Mouse (Mus musculus) erythroblast, adult 5-6 weeks (primary cell): ENCODE data around the gene Asb18. TPM values are rescaled to one million over a fixed set of nuclear protein-coding genes. Genes with fewer than 3 reads are reported as not detected.

Source experiments
- ATAC-seq: replicated peaks from 2 replicates; pipeline ENCODE4 v1.8.0; 2016; ENCODE audit warnings: moderate number of reproducible peaks, mild to moderate bottlenecking, moderate TSS enrichment, inconsistent platforms; ENCODE audit not compliant: poor library complexity, low FRiP score, severe bottlenecking
- total RNA-seq, 2 experiments: library from RNA; stranded (forward) in 1 of 2; stranded (reverse) in 1 of 2; fragments of 150-400 nt in 1 of 2; fragments of 200-764, 138-1000 nt in 1 of 2; gene quantifications; 2 replicates each; pipeline versions ENCODE4 v1.2.3 to v1.2.4; 2015 to 2017; ENCODE audit warnings: low replicate concordance in 2 of 2

The Asb18 gene
- total RNA-seq, 2 experiments from 2014 or later: not detected

GRCm38 (mm10) chr1:89919206-89919605, 95.3 kb downstream of the Asb18 start:
- no peak for ATAC-seq

- no peak for ATAC-seq
Measured at GRCm38 (mm10) chr1:89918111-89918510, 96.4 kb downstream of the Asb18 start.

GRCm38 (mm10) chr1:89913611-89914010, 100.9 kb downstream of the Asb18 start:
- ATAC-seq: no peak

GRCm38 (mm10) chr1:89912392-89912791, 102.1 kb downstream of the Asb18 start:
- no peak for ATAC-seq

- no peak for ATAC-seq
Measured at GRCm38 (mm10) chr1:89909796-89910195, 104.7 kb downstream of the Asb18 start.

- ATAC-seq: no peak
Measured at GRCm38 (mm10) chr1:89902641-89903040, 111.8 kb downstream of the Asb18 start.

GRCm38 (mm10) chr1:89902236-89902635, 112.2 kb downstream of the Asb18 start:
- no peak for ATAC-seq

GRCm38 (mm10) chr1:89901381-89901780, 113.1 kb downstream of the Asb18 start:
- ATAC-seq: no peak

Other genes with a start within 250 kb of the Asb18 start
- 1.0 TPM in 1 of 2 replicates, not detected in the other for gene Gbx2, start 83.5 kb downstream of the Asb18 start, total RNA-seq (2015; ENCODE audit: low replicate concordance)
- gene Gbx2, start 83.5 kb downstream of the Asb18 start, total RNA-seq (2017; ENCODE audit: low replicate concordance): not detected in 2 replicates
- not detected in 2 replicates for gene Iqca, start 138.7 kb upstream of the Asb18 start, total RNA-seq (2015; ENCODE audit: low replicate concordance)
- not detected in 2 replicates for gene Iqca, start 138.7 kb upstream of the Asb18 start, total RNA-seq (2017; ENCODE audit: low replicate concordance)
- 1.7 and 2.1 TPM in 2 replicates for gene Ackr3, start 189.3 kb upstream of the Asb18 start, total RNA-seq (2015; ENCODE audit: low replicate concordance)
- 1.1 and 1.5 TPM in 2 replicates for gene Ackr3, start 189.3 kb upstream of the Asb18 start, total RNA-seq (2017; ENCODE audit: low replicate concordance)